Mouse (Mus musculus): ENCODE results near the gene Pth. TPM values are rescaled to one million over a fixed set of nuclear protein-coding genes. Genes with fewer than 3 reads are reported as not detected.

Gene Pth
- not detected in 2 replicates for polyA plus RNA-seq (2012; rRNA removed)

DNA sequence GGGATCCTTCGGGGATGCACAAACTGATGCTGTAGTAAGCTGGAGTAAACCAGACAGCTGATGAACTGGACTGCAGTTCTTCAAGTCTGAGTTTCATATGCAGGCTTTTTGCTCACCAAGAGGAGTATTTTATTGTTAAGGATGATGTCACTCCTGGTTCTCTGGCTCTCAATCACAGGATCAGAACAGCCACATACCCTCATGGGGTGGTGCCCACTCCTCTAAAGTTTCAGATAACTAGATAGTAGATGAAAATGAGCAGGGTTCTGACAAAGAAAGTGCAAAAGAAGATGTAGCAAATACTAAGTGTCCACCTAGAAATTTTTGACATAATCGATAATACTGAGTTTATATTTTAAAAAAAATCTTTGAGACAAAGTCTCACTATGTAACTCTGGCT lies at the start of gene Pth:
TSS of gene Pth (minus strand) at position 101 of the 400 bp plus-strand sequence.
- TF ChIP-seq POLR2A (IDR thresholded peaks at IDR 0.05; ENCODE audit: low read depth, low read length) = no peak
- TF ChIP-seq CTCF (conservative IDR thresholded peaks at IDR 0.05; ENCODE audit: insufficient read depth, insufficient read length, low read depth, low read length) = no peak

DNA sequence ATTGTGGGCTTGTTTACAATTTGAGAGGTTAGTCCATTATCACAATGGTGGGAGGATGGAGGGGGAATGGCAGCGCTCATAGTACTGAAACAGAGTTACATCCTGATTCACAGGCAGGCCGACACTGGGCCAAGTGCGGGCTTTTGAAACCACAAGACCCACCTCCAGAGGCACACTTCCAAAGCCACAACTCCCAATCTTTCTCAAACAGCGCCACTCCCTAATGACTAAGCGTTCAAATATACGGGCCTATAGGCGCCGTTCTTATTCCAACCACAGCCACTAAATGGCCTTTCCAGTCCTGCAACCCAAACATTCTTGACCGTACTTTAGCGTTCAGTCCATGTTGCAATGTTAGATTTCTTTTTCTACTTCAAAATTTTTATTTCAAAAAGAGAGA lies 47.9 kb upstream of the Pth start:
- 88% methylated on average over 10 of the region's 10 CpGs for WGBS
- no peak for DNase-seq
- TF ChIP-seq POLR2A (IDR thresholded peaks at IDR 0.05; ENCODE audit: low read depth, low read length) (no peak), CTCF (conservative IDR thresholded peaks at IDR 0.05; ENCODE audit: insufficient read depth, insufficient read length, low read depth, low read length) (no peak)

More for the DNA sequence above, at the start of gene Pth:
- Histone ChIP-seq H3K27ac (ENCODE audit: insufficient read depth, low read depth, low read length) (no peak within 1 kb of the TSS), H3K4me3 (ENCODE audit: insufficient read depth, low read depth, low read length) (no peak within 1 kb of the TSS), H3K27me3 (replicated peaks; ENCODE audit: control insufficient read depth, insufficient read depth, low read length) (no peaks in the 10 kb centered on the region), H3K4me1 (ENCODE audit: control insufficient read depth, insufficient read depth, low read length) (no peaks in the 10 kb centered on the region), H3K36me3 (ENCODE audit: control insufficient read depth, insufficient read depth, low read length) (no peaks in the 10 kb centered on the region)
- WGBS = 94% methylated on average over 2 of the region's 2 CpGs
- DNase-seq = no peak

DNA sequence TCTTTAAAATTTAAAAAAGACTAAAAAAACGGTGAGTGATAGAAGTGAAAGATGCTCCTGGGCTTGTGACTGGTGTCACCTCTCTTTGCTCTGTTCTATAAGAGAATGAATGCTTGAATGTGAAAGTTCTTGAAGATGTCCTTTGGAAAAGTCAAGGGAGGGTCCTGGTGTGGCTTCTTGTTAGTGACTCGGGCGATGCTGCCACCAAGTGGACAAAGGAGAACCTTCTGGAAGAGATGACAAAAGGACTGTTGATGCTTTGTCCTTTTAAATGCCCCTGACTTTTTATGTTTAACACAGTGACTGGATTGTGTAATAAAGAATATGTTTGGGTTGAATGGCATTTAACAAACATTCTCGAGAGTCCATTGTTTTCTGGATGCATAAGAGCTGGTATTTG lies 45.9 kb upstream of the Pth start:
- Histone ChIP-seq H3K27ac (ENCODE audit: insufficient read depth, low read depth, low read length) (no peak overlapping the region), H3K27me3 (replicated peaks; ENCODE audit: control insufficient read depth, insufficient read depth, low read length) (no peaks in the 10 kb centered on the region), H3K36me3 (ENCODE audit: control insufficient read depth, insufficient read depth, low read length) (no peaks in the 10 kb centered on the region), H3K4me3 (ENCODE audit: insufficient read depth, low read depth, low read length) (no peak overlapping the region), H3K4me1 (ENCODE audit: control insufficient read depth, insufficient read depth, low read length) (peaks cover 4% of the 10 kb centered on the region; the same call in 1 of the 2 replicates)
- 18% methylated on average over 4 of the region's 4 CpGs for WGBS
- TF ChIP-seq CTCF (conservative IDR thresholded peaks at IDR 0.05; ENCODE audit: insufficient read depth, insufficient read length, low read depth, low read length) (peak; percentile 65), POLR2A (IDR thresholded peaks at IDR 0.05; ENCODE audit: low read depth, low read length) (no peak)
- DNase-seq = peak; percentile 84

More for the DNA sequence above, 47.9 kb upstream of the Pth start:
- H3K36me3 ChIP-seq (ENCODE audit: control insufficient read depth, insufficient read depth, low read length) = no peaks in the 10 kb centered on the region
- H3K27me3 ChIP-seq (replicated peaks; ENCODE audit: control insufficient read depth, insufficient read depth, low read length) = no peaks in the 10 kb centered on the region
- H3K4me1 ChIP-seq (ENCODE audit: control insufficient read depth, insufficient read depth, low read length) = peaks cover 4% of the 10 kb centered on the region; the same call in 1 of the 2 replicates
- H3K4me3 ChIP-seq (ENCODE audit: insufficient read depth, low read depth, low read length) = no peak overlapping the region
- H3K27ac ChIP-seq (ENCODE audit: insufficient read depth, low read depth, low read length) = no peak overlapping the region

DNA sequence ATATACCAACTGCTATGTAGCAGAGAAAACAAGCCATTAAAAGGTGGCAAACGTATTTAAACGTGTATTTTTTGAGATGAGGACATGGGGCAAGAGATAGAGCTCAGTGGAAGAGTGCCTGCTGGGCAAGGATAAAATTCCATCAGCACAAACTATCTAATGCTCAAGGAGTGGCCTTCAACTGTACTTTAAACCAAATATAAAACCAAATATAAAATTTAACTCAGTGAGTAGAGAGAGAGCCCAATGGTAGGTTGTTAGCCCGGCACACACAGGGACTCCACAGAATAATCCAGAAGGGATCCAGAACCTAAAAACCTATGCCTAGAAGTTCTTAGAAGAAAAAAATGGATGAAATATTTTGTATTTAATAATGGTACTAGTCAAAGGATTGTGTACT lies 45.1 kb upstream of the Pth start:
- peak; percentile 61 for DNase-seq
- Histone ChIP-seq H3K36me3 (ENCODE audit: control insufficient read depth, insufficient read depth, low read length) (no peaks in the 10 kb centered on the region), H3K4me1 (ENCODE audit: control insufficient read depth, insufficient read depth, low read length) (peaks cover 4% of the 10 kb centered on the region; the same call in 1 of the 2 replicates), H3K27me3 (replicated peaks; ENCODE audit: control insufficient read depth, insufficient read depth, low read length) (no peaks in the 10 kb centered on the region), H3K4me3 (ENCODE audit: insufficient read depth, low read depth, low read length) (no peak overlapping the region), H3K27ac (ENCODE audit: insufficient read depth, low read depth, low read length) (peak overlapping the region; percentile 71)
- no peak for TF ChIP-seq POLR2A (IDR thresholded peaks at IDR 0.05; ENCODE audit: low read depth, low read length)
- TF ChIP-seq CTCF (conservative IDR thresholded peaks at IDR 0.05; ENCODE audit: insufficient read depth, insufficient read length, low read depth, low read length) = no peak
- 53% methylated on average over 3 of the region's 3 CpGs for WGBS

DNA sequence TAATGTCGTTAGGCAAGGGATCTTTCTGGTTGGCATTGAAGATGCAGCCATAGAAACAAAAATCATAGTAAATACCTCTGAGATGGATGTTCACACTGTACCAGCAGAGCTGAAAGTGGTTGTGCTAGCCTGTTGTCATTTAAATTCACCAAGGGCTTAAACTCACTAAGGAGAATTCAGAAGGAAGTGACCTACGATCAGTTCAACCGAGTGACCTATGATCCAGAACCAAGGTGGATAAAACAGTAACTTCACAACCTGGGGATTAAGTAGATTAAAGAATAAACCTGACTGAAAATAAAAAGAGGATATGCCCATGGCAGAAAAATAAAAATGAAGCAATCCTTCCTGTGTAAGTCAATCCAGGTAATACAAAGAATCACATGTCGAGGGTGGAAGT lies 44.5 kb upstream of the Pth start:
- whole genome bisulfite sequencing = 43% methylated on average over 4 of the region's 4 CpGs
- H3K27ac ChIP-seq (ENCODE audit: insufficient read depth, low read depth, low read length) = peak overlapping the region; percentile 98

DNA sequence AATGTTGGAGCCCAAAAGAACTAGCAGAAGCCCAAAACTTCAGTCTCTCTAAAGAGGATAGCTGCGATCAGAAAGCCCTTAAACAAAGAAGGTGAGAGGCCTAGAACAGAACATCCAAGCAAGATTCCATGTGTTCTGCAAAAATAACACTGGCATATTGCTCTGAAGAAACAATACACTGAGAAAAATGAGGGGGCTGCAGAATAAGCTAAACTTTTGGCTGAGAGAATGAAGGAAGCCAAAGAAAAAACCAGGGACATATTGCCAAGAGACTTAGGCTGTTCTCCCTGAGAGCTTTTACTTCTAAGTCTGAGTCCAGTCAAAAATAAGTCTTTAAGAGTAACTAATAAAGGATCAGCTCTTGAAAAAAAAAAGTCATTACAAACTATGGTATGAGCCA lies 32.4 kb upstream of the Pth start:
- Histone ChIP-seq H3K36me3 (ENCODE audit: control insufficient read depth, insufficient read depth, low read length) (no peaks in the 10 kb centered on the region), H3K4me3 (ENCODE audit: insufficient read depth, low read depth, low read length) (no peak overlapping the region), H3K27ac (ENCODE audit: insufficient read depth, low read depth, low read length) (no peak overlapping the region), H3K27me3 (replicated peaks; ENCODE audit: control insufficient read depth, insufficient read depth, low read length) (no peaks in the 10 kb centered on the region), H3K4me1 (ENCODE audit: control insufficient read depth, insufficient read depth, low read length) (no peaks in the 10 kb centered on the region)
- 97% methylated on average over 1 of the region's 1 CpGs for WGBS
- TF ChIP-seq POLR2A (IDR thresholded peaks at IDR 0.05; ENCODE audit: low read depth, low read length) (no peak), CTCF (conservative IDR thresholded peaks at IDR 0.05; ENCODE audit: insufficient read depth, insufficient read length, low read depth, low read length) (no peak)
- DNase-seq = no peak

More for the DNA sequence above, 44.5 kb upstream of the Pth start:
- no peaks in the 10 kb centered on the region for H3K27me3 ChIP-seq (replicated peaks; ENCODE audit: control insufficient read depth, insufficient read depth, low read length)
- DNase-seq = peak; percentile 86
- no peak for TF ChIP-seq POLR2A (IDR thresholded peaks at IDR 0.05; ENCODE audit: low read depth, low read length)
- TF ChIP-seq CTCF (conservative IDR thresholded peaks at IDR 0.05; ENCODE audit: insufficient read depth, insufficient read length, low read depth, low read length) = no peak
- no peaks in the 10 kb centered on the region for H3K36me3 ChIP-seq (ENCODE audit: control insufficient read depth, insufficient read depth, low read length)
- H3K4me1 ChIP-seq (ENCODE audit: control insufficient read depth, insufficient read depth, low read length) = peaks cover 4% of the 10 kb centered on the region; the same call in 1 of the 2 replicates
- H3K4me3 ChIP-seq (ENCODE audit: insufficient read depth, low read depth, low read length) = no peak overlapping the region

DNA sequence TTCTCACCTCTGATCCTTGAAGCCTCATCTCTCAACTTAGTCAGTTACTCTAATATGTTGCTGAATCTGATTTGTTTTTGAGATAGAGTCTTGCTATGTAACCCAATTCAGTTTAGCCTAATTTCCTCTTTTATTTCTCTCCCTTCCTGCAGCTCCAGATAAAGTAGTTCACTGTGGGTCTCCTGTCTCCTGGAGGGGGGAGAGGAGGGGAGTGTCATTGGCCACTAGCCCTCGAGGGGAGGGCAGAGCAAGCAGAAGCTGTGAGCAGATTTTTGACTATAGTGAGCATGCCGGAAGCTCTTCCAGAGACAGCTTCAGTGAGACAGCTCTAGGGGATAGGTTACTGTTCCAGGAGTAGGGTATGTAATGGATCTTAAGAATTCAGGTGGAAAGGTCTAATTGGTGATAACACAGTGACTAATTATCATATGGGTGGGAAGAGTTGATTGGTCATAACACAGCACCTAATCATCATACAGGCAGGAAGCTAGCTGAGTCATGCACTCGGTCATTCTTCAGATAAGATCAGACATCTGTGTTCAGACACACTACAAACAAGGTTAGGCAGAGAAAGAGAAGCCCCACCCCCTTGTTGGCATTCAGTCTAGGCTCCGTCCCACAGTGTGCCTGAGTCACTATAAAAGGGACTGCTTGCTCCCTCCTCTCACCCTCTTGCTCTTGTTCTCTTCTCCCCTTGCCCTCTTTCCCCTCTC lies 30.9 kb upstream of the Pth start:
- Histone ChIP-seq H3K4me1 (ENCODE audit: control insufficient read depth, insufficient read depth, low read length) (no peaks in the 10 kb centered on the region), H3K27ac (ENCODE audit: insufficient read depth, low read depth, low read length) (no peak overlapping the region), H3K27me3 (replicated peaks; ENCODE audit: control insufficient read depth, insufficient read depth, low read length) (no peaks in the 10 kb centered on the region), H3K36me3 (ENCODE audit: control insufficient read depth, insufficient read depth, low read length) (no peaks in the 10 kb centered on the region), H3K4me3 (ENCODE audit: insufficient read depth, low read depth, low read length) (no peak overlapping the region)
- TF ChIP-seq POLR2A (IDR thresholded peaks at IDR 0.05; ENCODE audit: low read depth, low read length) (no peak), CTCF (conservative IDR thresholded peaks at IDR 0.05; ENCODE audit: insufficient read depth, insufficient read length, low read depth, low read length) (no peak)
- 24% methylated on average over 4 of the region's 4 CpGs for WGBS
- no peak for DNase-seq

All from kidney, adult 2 months (tissue).